Mouse (Mus musculus) heart, embryonic 11.5 days (tissue): ENCODE measurements around the gene Ephx4. TPM values are rescaled to one million over a fixed set of nuclear protein-coding genes. Genes with fewer than 3 reads are reported as not detected.
"Not testable (repeated sequence)": the region's sequence is repeated elsewhere in the genome, so short reads cannot be mapped to it uniquely, and the experiment has no call there.

Experiments
- ATAC-seq: fragments of 200-750 bp; cut with Nextera tagmentation; replicated peaks from 2 replicates; pipeline ENCODE4 v1.8.0; 2017; ENCODE audit warnings: moderate library complexity; ENCODE audit not compliant: insufficient number of reproducible peaks, low FRiP score, low TSS enrichment
- H3K27ac ChIP-seq: fragments of 300-500 bp; sonication (generic); 2 replicates; pipeline ENCODE4 v1.5.1; 2014; ENCODE audit warnings: mild to moderate bottlenecking, low read depth, low read length
- H3K27me3 ChIP-seq: fragments of 300-500 bp; sonication (generic); 2 replicates; pipeline ENCODE4 v1.6.1; 2014; ENCODE audit warnings: mild to moderate bottlenecking, low read length, mixed read lengths; ENCODE audit not compliant: control insufficient read depth, insufficient read depth
- H3K36me3 ChIP-seq: fragments of 300-500 bp; sonication (generic); 2 replicates; pipeline ENCODE4 v1.6.1; 2014; ENCODE audit warnings: mild to moderate bottlenecking, low read length, moderate library complexity, mixed read lengths; ENCODE audit not compliant: control insufficient read depth, insufficient read depth
- H3K4me1 ChIP-seq: fragments of 300-500 bp; sonication (generic); 2 replicates; pipeline ENCODE4 v1.6.1; 2014; ENCODE audit warnings: low read length; ENCODE audit not compliant: control insufficient read depth, insufficient read depth
- H3K4me2 ChIP-seq: fragments of 300-500 bp; sonication (generic); 2 replicates; pipeline ENCODE4 v1.6.1; 2014; ENCODE audit warnings: mild to moderate bottlenecking, moderate library complexity
- H3K4me3 ChIP-seq: fragments of 300-500 bp; sonication (generic); 2 replicates; pipeline ENCODE4 v1.5.1; 2014; ENCODE audit warnings: low read depth, low read length
- H3K9ac ChIP-seq: fragments of 300-500 bp; sonication (generic); 2 replicates; pipeline ENCODE4 v1.6.1; 2014; ENCODE audit warnings: mild to moderate bottlenecking, low read depth, low read length, moderate library complexity
- H3K9me3 ChIP-seq: fragments of 300-500 bp; sonication (generic); replicated peaks from 2 replicates; pipeline ENCODE4 v1.6.1; 2016; ENCODE audit warnings: low read length; ENCODE audit not compliant: control insufficient read depth
- WGBS: fragments of 180-500 bp; shearing (Covaris S2); extraction: QIAGEN DNeasy Blood & Tissue Kit; methylation state at CpG from one replicate; pipeline ENCODE4 v1.1.7; 2014; ENCODE audit not compliant: insufficient replicate concordance; 5-methylcytosine and 5-hydroxymethylcytosine counted together
- polyA plus RNA-seq: library from polyadenylated mRNA; unstranded; fragments of >200 nt; fragmentation: Nextera tagmentation; extraction: Ambion mirVana; gene quantifications from 2 replicates; pipeline ENCODE4 v1.2.1, GENCODE M21; 2014

The Ephx4 gene
- polyA plus RNA-seq, 1 experiment from 2014 or later: 0.29 TPM

GRCm38 (mm10) chr5:107386448-107386847 is 16.1 kb upstream of the Ephx4 start:
- H3K4me3 ChIP-seq, H3K9me3 ChIP-seq, H3K9ac ChIP-seq, H3K27me3 ChIP-seq, H3K4me2 ChIP-seq, H3K4me1 ChIP-seq, H3K36me3 ChIP-seq, H3K27ac ChIP-seq, ATAC-seq: not testable (repeated sequence)

DNA sequence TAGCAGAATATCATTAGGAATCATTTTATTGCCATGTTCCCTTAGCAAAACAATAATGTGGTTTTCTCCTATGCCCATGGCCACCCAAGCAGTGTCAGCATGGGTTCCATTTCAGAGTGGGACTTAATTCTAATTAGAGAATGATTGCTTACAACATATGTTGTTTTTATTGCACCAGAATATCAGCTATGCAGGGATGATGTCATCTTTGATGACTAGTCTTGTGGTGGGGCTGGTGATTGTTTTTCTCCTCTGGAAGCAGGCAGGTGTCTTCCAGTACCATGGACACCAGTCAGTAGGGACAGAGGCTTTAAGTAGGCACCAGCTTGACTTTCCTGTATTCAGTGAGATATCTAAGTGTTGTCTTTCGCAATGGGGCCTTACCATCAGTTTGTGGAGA is 14.7 kb upstream of the Ephx4 start:
- 86% methylated on average over 1 of the region's 1 CpGs for WGBS
- H3K27me3 ChIP-seq: no peaks in the 10 kb centered on the region
- no peak overlapping the region for H3K4me2 ChIP-seq
- H3K27ac ChIP-seq: no peak overlapping the region
- no peak overlapping the region for H3K4me3 ChIP-seq
- H3K36me3 ChIP-seq: no peaks in the 10 kb centered on the region
- H3K9me3 ChIP-seq: no peaks in the 10 kb centered on the region
- H3K9ac ChIP-seq: no peak overlapping the region
- no peaks in the 10 kb centered on the region for H3K4me1 ChIP-seq
- ATAC-seq: no peak

DNA sequence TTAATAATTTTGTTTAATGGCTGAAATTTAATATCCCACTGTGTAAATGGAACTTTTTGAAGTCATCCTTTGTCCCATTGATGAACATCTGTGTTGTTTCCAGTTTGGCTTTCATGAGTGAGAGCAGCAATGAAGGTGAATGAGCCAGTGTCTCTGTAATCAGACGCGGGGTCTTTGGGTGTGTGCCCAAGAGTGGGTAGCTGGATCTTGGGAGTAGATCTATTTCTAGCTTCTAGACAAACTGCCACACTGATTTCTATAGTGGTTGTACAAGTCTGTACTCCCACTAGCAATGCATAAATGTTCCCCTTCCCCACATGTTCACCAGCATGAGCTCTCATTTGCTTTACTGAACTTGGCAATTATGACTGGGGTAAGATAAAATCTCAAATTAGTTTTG is 13.2 kb upstream of the Ephx4 start:
- no peak overlapping the region for H3K4me3 ChIP-seq
- ATAC-seq: no peak
- no peaks in the 10 kb centered on the region for H3K27me3 ChIP-seq
- no peak overlapping the region for H3K27ac ChIP-seq
- no peak overlapping the region for H3K9ac ChIP-seq
- no peaks in the 10 kb centered on the region for H3K9me3 ChIP-seq
- no peaks in the 10 kb centered on the region for H3K36me3 ChIP-seq
- no peaks in the 10 kb centered on the region for H3K4me1 ChIP-seq
- H3K4me2 ChIP-seq: no peak overlapping the region
- 87% methylated on average over 2 of the region's 2 CpGs for WGBS

DNA sequence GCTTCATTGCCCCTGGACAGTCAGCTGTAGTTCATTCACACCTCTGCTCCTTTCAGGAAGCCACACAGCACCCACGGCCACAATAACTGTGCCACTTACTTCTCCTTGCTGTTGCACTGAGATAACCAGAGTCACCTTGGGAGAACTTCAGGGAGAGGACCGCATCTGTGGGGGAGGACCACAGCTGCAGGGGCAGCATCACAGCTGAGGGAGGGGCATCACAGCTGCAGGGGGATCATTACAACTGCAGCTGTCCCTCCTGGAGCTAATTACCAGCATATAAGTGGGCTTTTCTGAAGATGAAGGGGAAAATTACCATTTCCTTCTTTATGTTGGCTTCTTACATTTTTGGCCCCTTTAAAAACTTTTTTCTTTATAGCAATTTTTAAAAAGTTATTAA is 8.1 kb upstream of the Ephx4 start:
- Histone ChIP-seq H3K27me3 (no peaks in the 10 kb centered on the region), H3K4me3 (no peak overlapping the region), H3K9me3 (no peaks in the 10 kb centered on the region), H3K36me3 (no peaks in the 10 kb centered on the region), H3K9ac (no peak overlapping the region), H3K4me2 (no peak overlapping the region), H3K4me1 (no peaks in the 10 kb centered on the region), H3K27ac (no peak overlapping the region)
- no peak for ATAC-seq
- 48% methylated on average over 2 of the region's 2 CpGs for WGBS

GRCm38 (mm10) chr5:107403011-107403946 is 743 bp downstream of the Ephx4 start:
- ATAC-seq: 0 out of 2 replicates have a peak, but pooled peaks have one; percentile 26
- H3K4me1 ChIP-seq: no peaks in the 10 kb centered on the region
- H3K4me3 ChIP-seq: peak overlapping the region; percentile 64
- H3K4me2 ChIP-seq: peak overlapping the region; percentile 98
- no peaks in the 10 kb centered on the region for H3K9me3 ChIP-seq
- H3K27ac ChIP-seq: no peak overlapping the region
- peaks cover 26% of the 10 kb centered on the region for H3K27me3 ChIP-seq
- WGBS: under 1% methylated on average over 69 of the region's 80 CpGs
- H3K36me3 ChIP-seq: no peaks in the 10 kb centered on the region
- peak overlapping the region; percentile 67 for H3K9ac ChIP-seq

DNA sequence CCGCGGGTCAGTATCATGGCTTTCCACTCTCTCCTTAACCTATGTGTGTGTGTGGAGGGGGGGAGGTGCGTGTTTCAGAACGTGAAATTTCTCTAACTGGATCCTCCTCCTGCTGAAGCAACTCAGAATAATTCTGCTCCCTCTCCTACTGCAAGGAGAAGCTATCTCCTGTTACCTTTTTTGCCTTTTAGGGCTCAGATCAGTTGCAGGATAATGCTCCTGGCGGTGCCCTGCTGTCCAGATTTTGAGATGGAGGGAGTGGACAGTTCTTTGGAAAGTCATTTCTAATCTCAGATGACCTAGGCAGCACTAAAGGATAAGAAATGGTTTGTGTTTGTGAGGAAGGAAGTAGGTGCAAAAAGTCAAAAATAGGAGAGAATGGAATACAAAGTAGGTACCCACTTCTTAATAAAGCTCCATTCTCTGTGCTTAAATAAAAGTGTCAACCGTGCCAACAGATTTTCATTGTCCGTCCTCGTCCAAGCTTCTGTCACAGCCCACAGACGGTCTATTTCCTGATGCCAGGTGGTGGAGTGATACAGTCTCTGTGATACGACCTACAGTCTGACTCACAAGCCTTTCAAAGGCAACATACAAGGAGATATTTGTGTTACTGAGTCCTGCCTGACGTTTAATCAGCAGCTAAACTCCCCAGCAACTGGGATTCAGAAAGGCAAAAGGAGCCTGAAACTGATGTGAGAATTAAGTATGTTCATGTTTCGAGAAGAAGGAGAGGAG is 1.6 kb downstream of the Ephx4 start:
- H3K27me3 ChIP-seq: peaks cover 26% of the 10 kb centered on the region
- 28% methylated on average over 12 of the region's 12 CpGs for WGBS
- peak overlapping the region; percentile 64 for H3K4me3 ChIP-seq
- H3K36me3 ChIP-seq: no peaks in the 10 kb centered on the region
- peak overlapping the region; percentile 67 for H3K9ac ChIP-seq
- H3K9me3 ChIP-seq: no peaks in the 10 kb centered on the region
- no peak overlapping the region for H3K27ac ChIP-seq
- no peak for ATAC-seq
- H3K4me1 ChIP-seq: no peaks in the 10 kb centered on the region
- peak overlapping the region; percentile 98 for H3K4me2 ChIP-seq

DNA sequence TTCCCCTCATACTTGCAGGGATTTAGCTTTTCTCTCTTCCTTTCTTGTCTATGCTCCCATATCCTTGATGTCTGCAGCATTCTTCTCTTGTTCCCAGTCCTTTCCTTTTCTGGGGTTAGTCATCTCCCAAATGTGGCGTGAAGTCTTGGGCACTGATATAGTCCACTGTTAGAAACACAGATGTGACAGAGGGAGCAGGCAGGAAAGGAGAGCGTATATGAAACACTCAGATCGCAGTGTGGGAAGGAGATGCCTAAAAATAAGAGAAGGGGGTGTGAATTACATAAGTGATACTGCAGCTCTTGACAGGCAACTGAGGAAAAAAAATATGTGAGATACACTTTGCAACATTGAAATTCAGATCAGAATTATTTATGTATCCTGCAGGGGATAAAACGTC is 2.8 kb downstream of the Ephx4 start:
- no peaks in the 10 kb centered on the region for H3K36me3 ChIP-seq
- no peak overlapping the region for H3K9ac ChIP-seq
- peaks cover 26% of the 10 kb centered on the region for H3K27me3 ChIP-seq
- H3K9me3 ChIP-seq: no peaks in the 10 kb centered on the region
- 66% methylated on average over 4 of the region's 4 CpGs for WGBS
- no peak overlapping the region for H3K27ac ChIP-seq
- no peak overlapping the region for H3K4me3 ChIP-seq
- H3K4me2 ChIP-seq: no peak overlapping the region
- H3K4me1 ChIP-seq: no peaks in the 10 kb centered on the region
- ATAC-seq: no peak

- Histone ChIP-seq H3K27me3 (peaks cover 1% of the 10 kb centered on the region; the same call in 1 of the 2 replicates), H3K27ac (no peak overlapping the region), H3K36me3 (no peaks in the 10 kb centered on the region), H3K4me2 (no peak overlapping the region), H3K9ac (no peak overlapping the region), H3K4me1 (no peaks in the 10 kb centered on the region), H3K4me3 (no peak overlapping the region), H3K9me3 (no peaks in the 10 kb centered on the region)
- no peak for ATAC-seq
- WGBS: 81% methylated on average over 1 of the region's 1 CpGs
These were observed 7.8 kb downstream of the Ephx4 start for GRCm38 (mm10) chr5:107410305-107410704.
